Mouse (Mus musculus): ENCODE data around the gene Dnase1. TPM values are rescaled to one million over a fixed set of nuclear protein-coding genes. Genes with fewer than 3 reads are reported as not detected.

Dnase1 gene
- total RNA-seq (2012; rRNA removed) (0.42 and 0.81 TPM in 2 replicates), polyA plus RNA-seq (2012; ENCODE audit: insufficient read depth in 1 of 2, insufficient read length in 2 of 2, low read depth in 1 of 2, low replicate concordance in 2 of 2, missing spikeins in 1 of 2) (1 to 10 TPM in 1 of 2 experiments, not detected in 1; 7.7 TPM)

DNA sequence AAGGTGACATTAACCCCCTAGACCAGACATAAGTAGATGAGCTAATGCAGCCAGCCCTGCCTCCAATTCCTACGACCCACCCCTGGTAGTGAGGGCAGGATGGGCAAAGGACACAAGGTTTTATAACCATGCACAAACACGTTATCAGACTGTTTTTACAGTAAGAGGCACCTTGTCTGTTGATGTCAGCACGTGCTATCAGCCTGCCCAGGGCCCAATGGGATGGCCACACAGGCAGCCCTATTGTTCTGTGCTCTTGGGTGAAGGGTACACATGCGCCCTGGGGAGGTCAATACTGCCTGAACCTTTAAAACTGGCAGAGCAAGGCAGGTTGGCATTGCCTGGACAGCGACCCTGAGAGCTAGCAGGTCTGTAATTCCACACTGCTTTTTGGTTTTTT lies at the start of gene Dnase1:
Gene Dnase1 (plus strand): TSS at position 136 of the 400 bp plus-strand sequence.
- TF ChIP-seq POLR2AphosphoS2 (IDR thresholded peaks at IDR 0.05; ENCODE audit: low read length) (peak; percentile 14; the same call in 1 of the 2 replicates), TBP (IDR thresholded peaks at IDR 0.05; ENCODE audit: low read depth, low read length) (no peak)
- Histone ChIP-seq H3K79me2 (ENCODE audit: control insufficient read depth, insufficient read depth, low read length, poor library complexity) (no peaks in the 10 kb centered on the region), H3K4me3 (ENCODE audit: control insufficient read depth in 1 of 2, insufficient read depth in 1 of 2, low read depth in 2 of 2, low read length in 2 of 2) (no peak within 1 kb of the TSS), H3K27me3 (ENCODE audit: control insufficient read depth in 1 of 2, insufficient read depth in 2 of 2, low read length in 2 of 2) (no peaks in the 10 kb centered on the region), H3K4me1 (ENCODE audit: control insufficient read depth in 1 of 2, insufficient read depth in 2 of 2, low read length in 2 of 2) (peaks cover 12 to 32% of the 10 kb centered on the region in 2 experiments), H3K36me3 (ENCODE audit: control insufficient read depth in 1 of 2, insufficient read depth in 2 of 2, low read length in 2 of 2) (peaks cover 0 to 24% of the 10 kb centered on the region in 2 experiments; a peak in 2 of 4 replicates), H3K9me3 (replicated peaks; ENCODE audit: insufficient read depth, low read length) (no peaks in the 10 kb centered on the region), H3K9ac (ENCODE audit: control insufficient read depth, low read depth, low read length, poor library complexity, severe bottlenecking) (no peak within 1 kb of the TSS), H3K27ac (ENCODE audit: control insufficient read depth, low read depth, low read length) (no peak within 1 kb of the TSS)
- no peak for DNase-seq (ENCODE audit: low read depth, low spot score)

DNA sequence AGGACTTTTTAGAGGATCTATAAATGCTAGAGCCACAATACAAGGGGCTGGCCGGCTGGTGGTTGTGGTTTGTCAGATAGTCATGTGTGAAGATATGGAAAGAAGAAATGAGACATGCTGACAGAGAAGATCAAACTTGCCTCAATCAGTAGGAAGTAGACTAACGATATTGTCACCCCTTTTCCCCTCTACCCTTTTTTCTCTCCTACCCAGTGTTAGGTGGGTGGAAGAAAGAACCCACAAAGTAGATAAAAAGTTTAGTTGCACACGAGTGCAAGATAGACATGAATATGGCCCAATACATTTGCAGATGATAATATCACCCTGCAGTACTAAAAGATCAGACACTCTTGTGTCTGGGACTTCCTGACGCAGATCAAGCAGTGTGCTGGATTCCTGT lies 48.3 kb upstream of the Dnase1 start:
- H3K4me1 ChIP-seq (ENCODE audit: control insufficient read depth in 1 of 2, insufficient read depth in 2 of 2, low read length in 2 of 2): peaks cover 9 to 13% of the 10 kb centered on the region in 2 experiments
- no peaks in the 10 kb centered on the region for H3K27me3 ChIP-seq (ENCODE audit: control insufficient read depth in 1 of 2, insufficient read depth in 2 of 2, low read length in 2 of 2)
- peak overlapping the region; percentile 41; the same call in 1 of the 2 replicates for H3K27ac ChIP-seq (ENCODE audit: control insufficient read depth, low read depth, low read length)
- TF ChIP-seq EP300 (IDR thresholded peaks at IDR 0.05; ENCODE audit: low read depth in 1 of 2, low read length in 2 of 2) (peak; percentile 54 to 60; a peak in 3 of 4 replicates), TCF12 (IDR thresholded peaks at IDR 0.05; ENCODE audit: low read depth, low read length) (peak; percentile 20; the same call in 1 of the 2 replicates), BHLHE40 (IDR thresholded peaks at IDR 0.05; ENCODE audit: borderline replicate concordance, low read depth, low read length) (peak; percentile 70), MYB (IDR thresholded peaks at IDR 0.05; ENCODE audit: low read depth, low read length) (no peak), CTCF (IDR thresholded peaks at IDR 0.05 in 2 of 3, conservative IDR thresholded peaks at IDR 0.05 in 1 of 3; ENCODE audit: control insufficient read depth in 1 of 3, insufficient read depth in 1 of 3, low read depth in 2 of 3, low read length in 3 of 3, poor library complexity in 1 of 3, severe bottlenecking in 1 of 3) (no peak), GATA1 (IDR thresholded peaks at IDR 0.05; ENCODE audit: low read depth, low read length) (peak; percentile 57), ETS1 (IDR thresholded peaks at IDR 0.05; ENCODE audit: low read depth, low read length) (peak; percentile 69), CHD2 (IDR thresholded peaks at IDR 0.05; ENCODE audit: low read length) (no peak), ZNF384 (IDR thresholded peaks at IDR 0.05; ENCODE audit: low read depth, low read length) (no peak), MXI1 (IDR thresholded peaks at IDR 0.05; ENCODE audit: low read depth, low read length) (0 out of 2 replicates have a peak, but pooled peaks have one; percentile 43), UBTF (IDR thresholded peaks at IDR 0.05; ENCODE audit: borderline replicate concordance, insufficient read depth, low read depth, low read length) (no peak), SIN3A (IDR thresholded peaks at IDR 0.05; ENCODE audit: low read length) (peak; percentile 47; the same call in 1 of the 2 replicates)
- H3K9ac ChIP-seq (ENCODE audit: control insufficient read depth, low read depth, low read length, poor library complexity, severe bottlenecking): no peak overlapping the region
- no peak overlapping the region for H3K4me3 ChIP-seq (ENCODE audit: control insufficient read depth in 1 of 2, insufficient read depth in 1 of 2, low read depth in 2 of 2, low read length in 2 of 2)
- H3K36me3 ChIP-seq (ENCODE audit: control insufficient read depth in 1 of 2, insufficient read depth in 2 of 2, low read length in 2 of 2): peaks cover 13 to 16% of the 10 kb centered on the region in 2 experiments
- DNase-seq (ENCODE audit: low read depth, low spot score): peak; percentile 70
- H3K9me3 ChIP-seq (replicated peaks; ENCODE audit: insufficient read depth, low read length): no peaks in the 10 kb centered on the region
- no peaks in the 10 kb centered on the region for H3K79me2 ChIP-seq (ENCODE audit: control insufficient read depth, insufficient read depth, low read length, poor library complexity)
